Mouse (Mus musculus) heart, embryonic 11.5 days (tissue): Measurements from ENCODE around the gene Gpr171. TPM values are rescaled to one million over a fixed set of nuclear protein-coding genes. Genes with fewer than 3 reads are reported as not detected.
"Not testable (repeated sequence)": the region's sequence is repeated elsewhere in the genome, so short reads cannot be mapped to it uniquely, and the experiment has no call there.

Source experiments
- ATAC-seq: fragments of 200-750 bp; cut with Nextera tagmentation; replicated peaks from 2 replicates; pipeline ENCODE4 v1.8.0; 2017; ENCODE audit warnings: moderate library complexity; ENCODE audit not compliant: insufficient number of reproducible peaks, low FRiP score, low TSS enrichment
- H3K27ac ChIP-seq: fragments of 300-500 bp; sonication (generic); 2 replicates; pipeline ENCODE4 v1.5.1; 2014; ENCODE audit warnings: mild to moderate bottlenecking, low read depth, low read length
- H3K27me3 ChIP-seq: fragments of 300-500 bp; sonication (generic); 2 replicates; pipeline ENCODE4 v1.6.1; 2014; ENCODE audit warnings: mild to moderate bottlenecking, low read length, mixed read lengths; ENCODE audit not compliant: control insufficient read depth, insufficient read depth
- H3K36me3 ChIP-seq: fragments of 300-500 bp; sonication (generic); 2 replicates; pipeline ENCODE4 v1.6.1; 2014; ENCODE audit warnings: mild to moderate bottlenecking, low read length, moderate library complexity, mixed read lengths; ENCODE audit not compliant: control insufficient read depth, insufficient read depth
- H3K4me1 ChIP-seq: fragments of 300-500 bp; sonication (generic); 2 replicates; pipeline ENCODE4 v1.6.1; 2014; ENCODE audit warnings: low read length; ENCODE audit not compliant: control insufficient read depth, insufficient read depth
- H3K4me2 ChIP-seq: fragments of 300-500 bp; sonication (generic); 2 replicates; pipeline ENCODE4 v1.6.1; 2014; ENCODE audit warnings: mild to moderate bottlenecking, moderate library complexity
- H3K4me3 ChIP-seq: fragments of 300-500 bp; sonication (generic); 2 replicates; pipeline ENCODE4 v1.5.1; 2014; ENCODE audit warnings: low read depth, low read length
- H3K9ac ChIP-seq: fragments of 300-500 bp; sonication (generic); 2 replicates; pipeline ENCODE4 v1.6.1; 2014; ENCODE audit warnings: mild to moderate bottlenecking, low read depth, low read length, moderate library complexity
- H3K9me3 ChIP-seq: fragments of 300-500 bp; sonication (generic); replicated peaks from 2 replicates; pipeline ENCODE4 v1.6.1; 2016; ENCODE audit warnings: low read length; ENCODE audit not compliant: control insufficient read depth
- WGBS: fragments of 180-500 bp; shearing (Covaris S2); extraction: QIAGEN DNeasy Blood & Tissue Kit; methylation state at CpG from one replicate; pipeline ENCODE4 v1.1.7; 2014; ENCODE audit not compliant: insufficient replicate concordance; 5-methylcytosine and 5-hydroxymethylcytosine counted together
- polyA plus RNA-seq: library from polyadenylated mRNA; unstranded; fragments of >200 nt; fragmentation: Nextera tagmentation; extraction: Ambion mirVana; gene quantifications from 2 replicates; pipeline ENCODE4 v1.2.1, GENCODE M21; 2014

Gene Gpr171
- polyA plus RNA-seq, 1 experiment from 2014 or later = 1.3 TPM

GRCm38 (mm10) chr3:59125783-59126555 lies 24.3 kb upstream of the Gpr171 start:
- ATAC-seq = no peak
- Histone ChIP-seq H3K9ac (no peak overlapping the region), H3K27ac (no peak overlapping the region), H3K4me1 (peaks cover 15% of the 10 kb centered on the region), H3K27me3 (0 out of 2 replicates have a peak, but pooled peaks cover 2% of the 10 kb centered on the region), H3K9me3 (no peaks in the 10 kb centered on the region), H3K4me3 (no peak overlapping the region), H3K4me2 (no peak overlapping the region), H3K36me3 (no peaks in the 10 kb centered on the region)
- WGBS = 47% methylated on average over 7 of the region's 7 CpGs

GRCm38 (mm10) chr3:59125022-59125421 lies 23.4 kb upstream of the Gpr171 start:
- Histone ChIP-seq H3K4me2 (no peak overlapping the region), H3K9ac (no peak overlapping the region), H3K27ac (no peak overlapping the region), H3K27me3 (no peaks in the 10 kb centered on the region), H3K9me3 (no peaks in the 10 kb centered on the region), H3K4me1 (peaks cover 14% of the 10 kb centered on the region), H3K4me3 (no peak overlapping the region), H3K36me3 (no peaks in the 10 kb centered on the region)
- 37% methylated on average over 5 of the region's 5 CpGs for WGBS
- no peak for ATAC-seq

GRCm38 (mm10) chr3:59121780-59122449 lies 20.3 kb upstream of the Gpr171 start:
- Histone ChIP-seq H3K9ac (no peak overlapping the region), H3K27me3 (no peaks in the 10 kb centered on the region), H3K36me3 (no peaks in the 10 kb centered on the region), H3K4me3 (no peak overlapping the region), H3K4me2 (no peak overlapping the region), H3K9me3 (no peaks in the 10 kb centered on the region), H3K4me1 (peaks cover 14% of the 10 kb centered on the region), H3K27ac (no peak overlapping the region)
- ATAC-seq = no peak
- WGBS = 59% methylated on average over 7 of the region's 7 CpGs

GRCm38 (mm10) chr3:59121067-59121730 lies 19.6 kb upstream of the Gpr171 start:
- Histone ChIP-seq H3K9ac (no peak overlapping the region), H3K27ac (no peak overlapping the region)
- no peak for ATAC-seq

GRCm38 (mm10) chr3:59113973-59114517 lies 12.4 kb upstream of the Gpr171 start:
- Histone ChIP-seq H3K9ac (no peak overlapping the region), H3K4me3 (no peak overlapping the region), H3K27me3 (no peaks in the 10 kb centered on the region), H3K9me3 (no peaks in the 10 kb centered on the region), H3K4me2 (peak overlapping the region; percentile 32), H3K4me1 (peaks cover 8% of the 10 kb centered on the region), H3K27ac (peak overlapping the region; percentile 86), H3K36me3 (no peaks in the 10 kb centered on the region)
- WGBS = 17% methylated on average over 8 of the region's 8 CpGs
- ATAC-seq = peak; percentile 55

More at GRCm38 (mm10) chr3:59121067-59121730, 19.6 kb upstream of the Gpr171 start:
- no peaks in the 10 kb centered on the region for H3K36me3 ChIP-seq
- WGBS = 34% methylated on average over 7 of the region's 7 CpGs
- no peak overlapping the region for H3K4me2 ChIP-seq
- no peaks in the 10 kb centered on the region for H3K9me3 ChIP-seq
- peaks cover 14% of the 10 kb centered on the region for H3K4me1 ChIP-seq
- no peaks in the 10 kb centered on the region for H3K27me3 ChIP-seq
- H3K4me3 ChIP-seq = no peak overlapping the region

GRCm38 (mm10) chr3:59113291-59113690 lies 11.7 kb upstream of the Gpr171 start:
- H3K27ac ChIP-seq = peak overlapping the region; percentile 86; the same call in 1 of the 2 replicates
- not testable (repeated sequence) for ATAC-seq
- 84% methylated on average over 4 of the region's 4 CpGs for WGBS

GRCm38 (mm10) chr3:59111944-59112343 lies 10.3 kb upstream of the Gpr171 start:
- Histone ChIP-seq H3K27me3 (no peaks in the 10 kb centered on the region), H3K4me3 (no peak overlapping the region), H3K4me2 (no peak overlapping the region), H3K27ac (no peak overlapping the region), H3K36me3 (no peaks in the 10 kb centered on the region), H3K4me1 (peaks cover 8% of the 10 kb centered on the region), H3K9ac (no peak overlapping the region), H3K9me3 (no peaks in the 10 kb centered on the region)
- WGBS = 72% methylated on average over 3 of the region's 3 CpGs
- no peak for ATAC-seq

More at GRCm38 (mm10) chr3:59113291-59113690, 11.7 kb upstream of the Gpr171 start:
- not testable (repeated sequence) for H3K4me2 ChIP-seq, H3K36me3 ChIP-seq, H3K9ac ChIP-seq, H3K4me1 ChIP-seq, H3K4me3 ChIP-seq, H3K27me3 ChIP-seq, H3K9me3 ChIP-seq

GRCm38 (mm10) chr3:59109834-59110233 lies 8.2 kb upstream of the Gpr171 start:
- not testable (repeated sequence) for H3K36me3 ChIP-seq, H3K9ac ChIP-seq, H3K4me2 ChIP-seq, H3K4me1 ChIP-seq, H3K27me3 ChIP-seq, H3K9me3 ChIP-seq, ATAC-seq, H3K4me3 ChIP-seq, H3K27ac ChIP-seq
- WGBS = 81% methylated on average over 3 of the region's 3 CpGs
